Mouse (Mus musculus) liver, embryonic 15.5 days (tissue): Measurements from ENCODE around the gene Cnnm2. TPM values are rescaled to one million over a fixed set of nuclear protein-coding genes. Genes with fewer than 3 reads are reported as not detected.

Experiments used
- ATAC-seq: fragments of 200-750 bp; cut with Nextera tagmentation; 2 replicates; pipeline ENCODE4 v1.8.0; 2017; ENCODE audit warnings: moderate number of reproducible peaks, mild to moderate bottlenecking, moderate library complexity; ENCODE audit not compliant: insufficient read depth
- H3K27ac ChIP-seq: fragments of 300-500 bp; sonication (generic); replicated peaks from 2 replicates; pipeline ENCODE4 v1.5.1; 2015; ENCODE audit warnings: mild to moderate bottlenecking, inconsistent platforms
- H3K27me3 ChIP-seq: fragments of 300-500 bp; sonication (generic); 2 replicates; pipeline ENCODE4 v1.6.1; 2015; ENCODE audit warnings: mild to moderate bottlenecking, inconsistent platforms
- H3K36me3 ChIP-seq: fragments of 300-500 bp; sonication (generic); replicated peaks from 2 replicates; pipeline ENCODE4 v1.6.1; 2015; ENCODE audit warnings: moderate library complexity, mild to moderate bottlenecking, inconsistent platforms
- H3K4me1 ChIP-seq: fragments of 300-500 bp; sonication (generic); replicated peaks from 2 replicates; pipeline ENCODE4 v1.6.1; 2015; ENCODE audit warnings: inconsistent platforms
- H3K4me2 ChIP-seq: fragments of 300-500 bp; sonication (generic); 2 replicates; pipeline ENCODE4 v1.6.1; 2015; ENCODE audit warnings: moderate library complexity, mild to moderate bottlenecking, inconsistent platforms
- H3K4me3 ChIP-seq: fragments of 300-500 bp; sonication (generic); replicated peaks from 2 replicates; pipeline ENCODE4 v1.5.1; 2015; ENCODE audit warnings: mild to moderate bottlenecking, inconsistent platforms
- H3K9ac ChIP-seq: fragments of 300-500 bp; sonication (generic); 2 replicates; pipeline ENCODE4 v1.6.1; 2015; ENCODE audit warnings: moderate library complexity, mild to moderate bottlenecking, inconsistent platforms
- H3K9me3 ChIP-seq: fragments of 300-500 bp; sonication (generic); replicated peaks from 2 replicates; pipeline ENCODE4 v1.6.1; 2016; ENCODE audit warnings: inconsistent platforms
- WGBS: fragments of 180-500 bp; shearing (Covaris S2); methylation state at CpG from one replicate; pipeline ENCODE4 v1.1.7; 2015; ENCODE audit warnings: mixed read lengths; ENCODE audit not compliant: insufficient replicate concordance; 5-methylcytosine and 5-hydroxymethylcytosine counted together
- polyA plus RNA-seq: library from polyadenylated mRNA; unstranded; fragments of >200 nt; fragmentation: Nextera tagmentation; extraction: Ambion mirVana; gene quantifications from 2 replicates; pipeline ENCODE4 v1.2.1, GENCODE M21; 2015

Cnnm2 gene
- polyA plus RNA-seq, 1 experiment from 2014 or later, result 1.7 TPM

- Histone ChIP-seq H3K4me3 (no peak overlapping the region), H3K27ac (no peak overlapping the region), H3K4me1 (no peaks in the 10 kb centered on the region), H3K9me3 (no peaks in the 10 kb centered on the region), H3K9ac (no peak overlapping the region), H3K4me2 (no peak overlapping the region), H3K36me3 (no peaks in the 10 kb centered on the region), H3K27me3 (no peaks in the 10 kb centered on the region; the same call in 1 of the 2 replicates)
- 70% methylated on average over 7 of the region's 7 CpGs for WGBS
- no peak for ATAC-seq
Observed at GRCm38 (mm10) chr19:46824867-46825266, 63.5 kb downstream of the Cnnm2 start.

GRCm38 (mm10) chr19:46827654-46828165, 66.3 kb downstream of the Cnnm2 start:
- no peak overlapping the region for H3K9ac ChIP-seq
- WGBS, result 61% methylated on average over 5 of the region's 5 CpGs

DNA sequence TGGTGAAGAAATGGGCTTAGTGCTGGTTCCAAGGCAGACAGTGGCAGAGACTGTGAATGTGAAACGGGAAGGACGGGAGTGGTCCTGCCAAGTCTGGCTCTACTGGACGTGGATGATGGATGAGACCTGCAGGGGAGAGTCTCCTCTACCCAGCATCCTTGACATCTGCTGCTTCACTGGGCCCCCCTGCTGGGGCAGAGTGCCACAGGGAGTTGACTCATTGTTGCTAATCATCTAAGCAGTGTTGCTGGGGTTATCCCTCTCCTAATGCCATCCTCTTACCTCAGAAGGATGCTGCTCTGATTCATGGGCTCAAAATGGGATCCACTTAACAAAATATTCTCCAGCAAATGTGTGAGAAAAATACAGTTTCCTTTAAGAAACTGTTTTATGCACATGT, 67.6 kb downstream of the Cnnm2 start:
- Histone ChIP-seq H3K4me3 (no peak overlapping the region), H3K36me3 (no peaks in the 10 kb centered on the region), H3K27ac (no peak overlapping the region), H3K4me2 (no peak overlapping the region), H3K9me3 (no peaks in the 10 kb centered on the region), H3K9ac (no peak overlapping the region), H3K27me3 (no peaks in the 10 kb centered on the region; the same call in 1 of the 2 replicates), H3K4me1 (no peaks in the 10 kb centered on the region)
- WGBS, result 51% methylated on average over 3 of the region's 3 CpGs
- ATAC-seq, result no peak

More at GRCm38 (mm10) chr19:46827654-46828165, 66.3 kb downstream of the Cnnm2 start:
- Histone ChIP-seq H3K4me1 (no peaks in the 10 kb centered on the region), H3K4me3 (no peak overlapping the region), H3K27ac (no peak overlapping the region), H3K36me3 (no peaks in the 10 kb centered on the region), H3K9me3 (no peaks in the 10 kb centered on the region), H3K27me3 (no peaks in the 10 kb centered on the region; the same call in 1 of the 2 replicates), H3K4me2 (no peak overlapping the region)
- ATAC-seq, result no peak

- no peak overlapping the region for H3K9ac ChIP-seq
- 71% methylated on average over 9 of the region's 9 CpGs for WGBS
- 0 out of 2 replicates have a peak, but pooled peaks cover 3% of the 10 kb centered on the region for H3K4me1 ChIP-seq
- H3K4me3 ChIP-seq, result no peak overlapping the region
- no peaks in the 10 kb centered on the region for H3K9me3 ChIP-seq
- no peaks in the 10 kb centered on the region for H3K36me3 ChIP-seq
- H3K4me2 ChIP-seq, result no peak overlapping the region
- no peaks in the 10 kb centered on the region; the same call in 1 of the 2 replicates for H3K27me3 ChIP-seq
- no peak overlapping the region for H3K27ac ChIP-seq
- ATAC-seq, result no peak
Observed at GRCm38 (mm10) chr19:46831381-46831780, 70.0 kb downstream of the Cnnm2 start.

DNA sequence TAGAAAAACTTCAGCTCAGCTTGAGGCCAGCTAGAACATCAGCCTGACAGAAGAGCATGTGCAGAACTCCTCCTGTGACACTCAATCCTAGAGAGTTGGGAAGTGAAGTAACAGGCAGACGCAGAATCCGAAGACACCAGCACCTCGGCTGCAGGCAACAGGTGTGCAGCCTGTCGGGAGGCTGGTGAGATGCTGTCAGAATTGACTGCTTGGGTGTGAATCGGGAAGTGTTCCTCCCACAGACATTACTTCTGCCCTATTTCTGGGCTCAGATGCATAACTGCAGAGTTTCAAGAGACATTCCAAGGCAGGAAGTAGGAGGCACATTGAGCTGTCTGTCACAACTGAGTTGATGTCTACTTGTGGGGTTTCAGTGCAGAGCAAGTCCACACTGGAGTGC, 72.9 kb downstream of the Cnnm2 start:
- Histone ChIP-seq H3K36me3 (no peaks in the 10 kb centered on the region), H3K27me3 (no peaks in the 10 kb centered on the region), H3K4me1 (0 out of 2 replicates have a peak, but pooled peaks cover 3% of the 10 kb centered on the region), H3K4me3 (no peak overlapping the region), H3K4me2 (no peak overlapping the region), H3K27ac (no peak overlapping the region), H3K9me3 (no peaks in the 10 kb centered on the region), H3K9ac (no peak overlapping the region)
- no peak for ATAC-seq
- WGBS, result 67% methylated on average over 5 of the region's 5 CpGs

GRCm38 (mm10) chr19:46835339-46835738, 73.9 kb downstream of the Cnnm2 start:
- H3K4me3 ChIP-seq, result no peak overlapping the region
- no peak overlapping the region for H3K4me2 ChIP-seq
- no peak overlapping the region for H3K9ac ChIP-seq
- no peak overlapping the region for H3K27ac ChIP-seq
- 0 out of 2 replicates have a peak, but pooled peaks cover 3% of the 10 kb centered on the region for H3K4me1 ChIP-seq
- no peaks in the 10 kb centered on the region for H3K9me3 ChIP-seq
- no peak for ATAC-seq
- no peaks in the 10 kb centered on the region for H3K27me3 ChIP-seq
- H3K36me3 ChIP-seq, result no peaks in the 10 kb centered on the region
- 57% methylated on average over 4 of the region's 4 CpGs for whole genome bisulfite sequencing

DNA sequence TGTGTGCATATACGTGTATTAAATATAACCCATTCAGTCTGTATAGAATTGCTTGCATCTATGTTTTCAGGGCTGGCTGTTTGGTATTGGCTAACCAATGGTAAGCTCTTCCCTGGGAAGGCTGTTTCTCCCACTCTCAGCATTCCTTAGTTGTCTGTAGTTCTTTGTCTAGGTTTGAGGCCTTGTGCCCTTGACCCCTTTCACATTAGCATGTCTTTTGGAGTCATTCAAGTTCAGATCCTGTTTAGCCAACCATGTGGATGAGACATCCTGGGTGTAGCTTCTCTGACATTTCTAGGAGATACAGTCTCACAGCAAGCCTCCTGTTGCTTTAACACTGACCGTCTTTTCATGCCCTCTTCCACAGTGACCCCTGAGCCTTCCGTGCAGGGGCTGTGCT, 74.7 kb downstream of the Cnnm2 start:
- no peak overlapping the region for H3K9ac ChIP-seq
- no peak for ATAC-seq
- 0 out of 2 replicates have a peak, but pooled peaks cover 3% of the 10 kb centered on the region for H3K4me1 ChIP-seq
- H3K4me2 ChIP-seq, result no peak overlapping the region
- H3K27me3 ChIP-seq, result no peaks in the 10 kb centered on the region
- no peak overlapping the region for H3K27ac ChIP-seq
- H3K4me3 ChIP-seq, result no peak overlapping the region
- no peaks in the 10 kb centered on the region for H3K36me3 ChIP-seq
- 69% methylated on average over 3 of the region's 3 CpGs for WGBS
- H3K9me3 ChIP-seq, result no peaks in the 10 kb centered on the region

DNA sequence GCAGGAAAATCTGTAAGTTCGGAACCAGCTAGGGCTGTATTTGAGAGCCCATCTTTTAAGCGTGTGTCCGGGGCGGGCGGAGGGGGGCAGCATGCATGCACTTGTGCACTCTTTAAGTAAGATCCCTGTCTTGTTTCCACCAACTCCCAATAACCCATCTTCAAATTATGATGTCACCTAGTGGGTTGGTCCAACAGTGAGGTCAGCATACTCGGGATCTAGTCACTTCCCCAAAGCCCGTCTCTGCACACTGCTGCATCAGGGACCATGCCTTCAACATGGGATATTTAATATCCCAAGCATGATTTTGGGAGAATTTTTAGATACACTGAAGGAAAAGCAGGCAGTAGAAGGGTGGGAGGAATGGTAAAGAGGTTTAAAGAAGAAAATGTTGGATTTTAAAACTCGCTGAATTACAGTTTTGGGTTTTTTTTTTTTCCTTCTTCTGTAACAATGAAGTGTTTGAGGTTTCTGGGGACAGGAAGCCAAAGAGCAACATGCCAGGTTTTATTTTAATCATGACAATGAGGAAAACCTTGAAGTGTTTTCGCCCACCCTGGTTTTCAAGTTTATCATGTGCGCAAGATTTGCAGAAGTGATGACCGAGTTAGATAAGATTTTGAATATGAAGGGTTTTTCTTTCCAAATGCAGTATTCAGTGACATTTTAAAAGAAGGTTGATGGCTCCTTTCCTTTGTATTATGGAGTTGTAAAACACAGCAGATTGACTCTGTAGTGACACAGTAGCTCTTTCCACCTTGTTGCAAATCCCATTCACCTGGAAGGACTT, 76.1 kb downstream of the Cnnm2 start:
- Histone ChIP-seq H3K27ac (no peak overlapping the region), H3K4me1 (0 out of 2 replicates have a peak, but pooled peaks cover 3% of the 10 kb centered on the region), H3K4me3 (no peak overlapping the region), H3K9me3 (no peaks in the 10 kb centered on the region), H3K9ac (no peak overlapping the region), H3K36me3 (no peaks in the 10 kb centered on the region), H3K27me3 (no peaks in the 10 kb centered on the region), H3K4me2 (no peak overlapping the region)
- no peak for ATAC-seq
- WGBS, result 58% methylated on average over 11 of the region's 11 CpGs

GRCm38 (mm10) chr19:46841016-46841415, 79.6 kb downstream of the Cnnm2 start:
- 76% methylated on average over 4 of the region's 4 CpGs for WGBS
- H3K27me3 ChIP-seq, result no peaks in the 10 kb centered on the region
- H3K9ac ChIP-seq, result no peak overlapping the region
- H3K9me3 ChIP-seq, result no peaks in the 10 kb centered on the region
- H3K27ac ChIP-seq, result no peak overlapping the region
- peaks cover 10% of the 10 kb centered on the region for H3K4me1 ChIP-seq
- no peak overlapping the region for H3K4me2 ChIP-seq
- no peak for ATAC-seq
- H3K36me3 ChIP-seq, result no peaks in the 10 kb centered on the region
- H3K4me3 ChIP-seq, result no peak overlapping the region

- Histone ChIP-seq H3K9ac (no peak overlapping the region), H3K4me2 (no peak overlapping the region), H3K4me1 (peaks cover 30% of the 10 kb centered on the region), H3K4me3 (no peak overlapping the region), H3K27me3 (no peaks in the 10 kb centered on the region), H3K36me3 (no peaks in the 10 kb centered on the region), H3K27ac (no peak overlapping the region), H3K9me3 (no peaks in the 10 kb centered on the region)
- no peak for ATAC-seq
- WGBS, result 71% methylated on average over 2 of the region's 2 CpGs
Observed at GRCm38 (mm10) chr19:46843030-46843429, 81.6 kb downstream of the Cnnm2 start.

DNA sequence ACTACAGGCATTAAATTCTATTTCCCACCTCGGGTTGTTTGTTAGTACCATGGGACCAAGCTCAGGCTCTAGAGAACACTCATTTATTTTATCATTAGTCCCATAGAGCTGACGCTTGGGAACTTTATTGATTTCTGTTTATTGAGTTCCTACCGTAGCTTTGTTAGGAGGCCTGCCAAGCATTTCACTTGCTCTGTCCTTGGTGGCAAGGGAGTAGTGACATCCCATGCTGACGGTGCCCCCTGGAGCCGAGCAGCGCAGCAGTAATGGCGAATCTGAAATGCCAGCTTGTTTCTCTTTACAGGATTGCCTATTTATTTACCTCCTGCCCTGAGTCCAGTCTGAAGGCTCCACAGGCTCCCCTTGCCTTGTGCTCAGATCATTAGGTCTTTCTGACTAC, 84.7 kb downstream of the Cnnm2 start:
- Histone ChIP-seq H3K4me2 (peak overlapping the region; percentile 40), H3K9me3 (no peaks in the 10 kb centered on the region), H3K27ac (peak overlapping the region; percentile 91)

More for the DNA sequence above, 84.7 kb downstream of the Cnnm2 start:
- Histone ChIP-seq H3K36me3 (no peaks in the 10 kb centered on the region), H3K27me3 (no peaks in the 10 kb centered on the region), H3K4me1 (peaks cover 55% of the 10 kb centered on the region), H3K4me3 (no peak overlapping the region), H3K9ac (peak overlapping the region; percentile 45; the same call in 1 of the 2 replicates)
- 78% methylated on average over 7 of the region's 7 CpGs for WGBS
- ATAC-seq, result no peak
